Mouse (Mus musculus): ENCODE results near the gene Dram2. TPM values are rescaled to one million over a fixed set of nuclear protein-coding genes. Genes with fewer than 3 reads are reported as not detected.

The Dram2 gene
- polyA plus RNA-seq (2014; fragmentation: Nextera tagmentation; extraction: Ambion mirVana), result 63.9 and 75.8 TPM in 2 replicates

DNA sequence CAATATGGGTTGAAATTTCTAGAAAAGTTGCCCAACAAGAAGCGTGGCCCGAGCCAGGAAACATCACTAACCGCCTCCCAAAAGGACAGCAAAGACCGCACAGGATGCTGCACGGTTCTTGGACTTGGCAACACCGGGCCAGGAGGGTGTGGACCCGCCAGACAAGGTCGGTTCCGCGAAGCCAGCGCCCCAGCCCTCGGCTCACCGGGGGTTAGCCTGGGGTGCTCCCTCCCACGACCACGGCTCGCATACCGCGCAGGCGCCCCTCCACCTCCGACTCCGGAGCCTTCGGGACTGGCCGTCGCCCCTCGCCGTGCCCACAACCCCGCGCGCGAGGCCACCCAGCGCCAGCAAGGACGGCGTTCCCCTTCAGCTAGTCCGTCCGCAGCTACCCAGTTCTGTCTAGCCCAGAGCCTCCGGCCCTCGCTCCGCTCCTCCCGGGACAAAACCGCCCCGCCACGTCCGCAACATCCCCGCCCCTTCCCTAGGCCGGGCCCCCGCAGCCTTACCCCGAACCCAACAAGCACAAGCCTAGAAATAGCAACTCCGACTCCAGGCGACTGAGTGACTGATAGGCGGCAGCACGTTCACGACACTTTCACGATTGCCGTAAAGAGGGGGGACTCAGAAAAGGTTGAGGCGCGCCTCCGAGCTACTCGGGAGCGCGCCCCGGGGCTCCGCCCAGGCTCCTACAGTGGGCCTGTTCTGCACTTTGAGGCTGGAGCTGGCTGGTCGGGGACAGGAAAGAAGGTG is at the start of gene Dram2, which contains the start of gene Cept1:
Dram2 (plus strand) TSS at position 628 of the 753 bp plus-strand sequence.
Cept1 (minus strand) TSS at position 632 of the 753 bp plus-strand sequence.
- Histone ChIP-seq H3K27me3 (ENCODE audit: control insufficient read depth, insufficient read depth, low read length) (peaks cover 2% of the 10 kb centered on the region; the same call in 1 of the 2 replicates), H3K4me3 (ENCODE audit: low read depth, low read length) (peak within 1 kb of the TSS; percentile 74), H3K4me2 (ENCODE audit: low read depth, low read length) (peak within 1 kb of the TSS; percentile 80), H3K36me3 (ENCODE audit: control insufficient read depth, insufficient read depth, low read length) (no peaks in the 10 kb centered on the region), H3K4me1 (ENCODE audit: control insufficient read depth, insufficient read depth, low read length) (peaks cover 11% of the 10 kb centered on the region; the same call in 1 of the 2 replicates), H3K9me3 (ENCODE audit: control insufficient read depth, low read length) (no peaks in the 10 kb centered on the region), H3K9ac (replicated peaks; ENCODE audit: low read depth, low read length) (peak within 1 kb of the TSS; percentile 80), H3K27ac (ENCODE audit: low read depth, low read length) (peak within 1 kb of the TSS; percentile 94)
- under 1% methylated on average over 63 of the region's 63 CpGs for WGBS
- peak; percentile 97 for ATAC-seq (ENCODE audit: low read depth)

DNA sequence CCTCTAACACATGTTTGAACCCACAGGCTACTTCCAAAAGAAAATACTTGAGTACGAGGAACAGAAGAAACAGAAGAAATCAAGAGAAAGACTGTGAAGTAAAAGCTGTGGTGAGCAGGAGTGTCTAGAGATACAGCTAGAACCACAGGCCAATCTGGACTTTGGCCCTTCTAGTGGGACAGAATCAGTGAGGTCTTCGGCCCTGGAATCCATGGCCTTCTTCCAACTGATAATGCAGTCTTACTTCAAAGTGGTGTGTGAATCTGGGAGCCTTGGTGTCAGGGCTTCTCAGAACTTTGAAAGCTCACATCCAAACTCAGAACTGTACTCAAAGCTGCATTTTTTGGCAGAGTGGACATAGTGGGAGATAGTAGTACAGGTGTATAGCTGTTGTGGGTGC is 47.1 kb upstream of the Dram2 start:
- Histone ChIP-seq H3K9me3 (ENCODE audit: control insufficient read depth, low read length) (no peaks in the 10 kb centered on the region), H3K4me3 (ENCODE audit: low read depth, low read length) (no peak overlapping the region), H3K4me1 (ENCODE audit: control insufficient read depth, insufficient read depth, low read length) (no peaks in the 10 kb centered on the region), H3K9ac (replicated peaks; ENCODE audit: low read depth, low read length) (no peak overlapping the region), H3K4me2 (ENCODE audit: low read depth, low read length) (no peak overlapping the region), H3K27ac (ENCODE audit: low read depth, low read length) (no peak overlapping the region), H3K27me3 (ENCODE audit: control insufficient read depth, insufficient read depth, low read length) (no peaks in the 10 kb centered on the region), H3K36me3 (ENCODE audit: control insufficient read depth, insufficient read depth, low read length) (0 out of 2 replicates have a peak, but pooled peaks cover 11% of the 10 kb centered on the region)
- 98% methylated on average over 2 of the region's 2 CpGs for WGBS
- no peak for ATAC-seq (ENCODE audit: low read depth)

DNA sequence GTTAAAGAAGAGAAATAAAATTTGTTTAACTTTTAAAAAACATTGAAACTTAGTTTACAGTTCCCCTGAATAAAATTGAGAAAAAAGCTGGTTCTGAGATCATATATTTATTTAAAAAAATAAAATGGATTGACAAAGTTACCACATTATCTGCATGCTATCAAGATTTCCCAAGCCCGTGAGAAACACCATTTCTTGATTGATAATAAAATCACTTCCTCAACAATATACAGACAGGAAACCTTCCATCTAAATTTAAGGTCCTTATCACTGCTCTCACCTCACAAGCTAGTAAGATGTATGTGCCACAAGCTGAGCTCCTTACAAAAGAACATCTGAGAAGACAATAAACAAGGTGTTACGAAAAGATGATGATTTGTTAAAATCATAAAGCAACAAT is 44.7 kb upstream of the Dram2 start:
- Histone ChIP-seq H3K9ac (replicated peaks; ENCODE audit: low read depth, low read length) (no peak overlapping the region), H3K4me2 (ENCODE audit: low read depth, low read length) (no peak overlapping the region), H3K4me3 (ENCODE audit: low read depth, low read length) (no peak overlapping the region), H3K27ac (ENCODE audit: low read depth, low read length) (no peak overlapping the region), H3K4me1 (ENCODE audit: control insufficient read depth, insufficient read depth, low read length) (no peaks in the 10 kb centered on the region), H3K36me3 (ENCODE audit: control insufficient read depth, insufficient read depth, low read length) (0 out of 2 replicates have a peak, but pooled peaks cover 11% of the 10 kb centered on the region), H3K27me3 (ENCODE audit: control insufficient read depth, insufficient read depth, low read length) (no peaks in the 10 kb centered on the region), H3K9me3 (ENCODE audit: control insufficient read depth, low read length) (no peaks in the 10 kb centered on the region)
- no peak for ATAC-seq (ENCODE audit: low read depth)
- 97% methylated on average over 2 of the region's 2 CpGs for WGBS

DNA sequence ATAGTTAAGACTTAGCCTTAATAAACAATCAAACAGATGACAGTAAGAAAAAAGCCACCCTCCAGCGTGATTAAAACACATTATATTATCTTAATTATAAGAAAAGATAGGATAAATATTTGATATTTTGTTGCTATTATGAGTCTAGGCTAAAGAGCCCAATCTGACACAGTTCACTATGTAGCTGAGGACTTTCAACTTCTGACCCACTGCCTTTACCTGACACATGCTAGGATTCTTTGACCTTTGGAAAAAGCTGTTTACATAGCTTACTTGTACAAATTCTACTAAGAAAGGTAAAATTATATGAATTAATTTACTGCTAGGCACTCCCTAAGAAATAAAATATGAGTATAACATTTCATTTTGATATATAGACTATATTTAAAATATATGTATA is 36.9 kb upstream of the Dram2 start:
- 90% methylated on average over 1 of the region's 1 CpGs for WGBS
- no peak overlapping the region for H3K4me2 ChIP-seq (ENCODE audit: low read depth, low read length)
- H3K9me3 ChIP-seq (ENCODE audit: control insufficient read depth, low read length), result no peaks in the 10 kb centered on the region

DNA sequence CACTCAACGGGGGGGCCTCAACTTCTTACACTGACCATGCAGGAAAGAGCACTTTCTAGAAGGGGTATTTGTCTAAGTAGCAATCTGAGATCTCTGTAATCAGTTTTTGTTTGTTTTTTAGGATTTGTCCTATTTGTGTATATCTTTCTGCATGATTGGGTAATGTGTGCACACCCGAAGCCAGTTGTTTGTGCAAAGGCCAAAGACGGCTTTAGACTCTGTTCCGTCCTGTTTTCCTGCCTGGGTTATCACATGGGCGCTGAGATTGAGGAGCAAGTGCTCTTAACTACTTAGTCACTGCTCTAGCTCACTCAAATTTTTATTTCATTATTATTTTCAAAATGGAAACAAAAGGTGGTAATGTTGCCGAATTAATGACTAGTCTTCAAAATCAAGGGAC is 32.6 kb upstream of the Dram2 start:
- Histone ChIP-seq H3K9ac (replicated peaks; ENCODE audit: low read depth, low read length) (no peak overlapping the region), H3K27me3 (ENCODE audit: control insufficient read depth, insufficient read depth, low read length) (no peaks in the 10 kb centered on the region), H3K36me3 (ENCODE audit: control insufficient read depth, insufficient read depth, low read length) (no peaks in the 10 kb centered on the region), H3K27ac (ENCODE audit: low read depth, low read length) (no peak overlapping the region), H3K4me3 (ENCODE audit: low read depth, low read length) (no peak overlapping the region), H3K9me3 (ENCODE audit: control insufficient read depth, low read length) (no peaks in the 10 kb centered on the region), H3K4me1 (ENCODE audit: control insufficient read depth, insufficient read depth, low read length) (no peaks in the 10 kb centered on the region), H3K4me2 (ENCODE audit: low read depth, low read length) (no peak overlapping the region)
- WGBS, result 95% methylated on average over 6 of the region's 6 CpGs
- ATAC-seq (ENCODE audit: low read depth), result no peak

More for the DNA sequence above, 36.9 kb upstream of the Dram2 start:
- Histone ChIP-seq H3K4me1 (ENCODE audit: control insufficient read depth, insufficient read depth, low read length) (no peaks in the 10 kb centered on the region), H3K27me3 (ENCODE audit: control insufficient read depth, insufficient read depth, low read length) (no peaks in the 10 kb centered on the region), H3K27ac (ENCODE audit: low read depth, low read length) (no peak overlapping the region), H3K36me3 (ENCODE audit: control insufficient read depth, insufficient read depth, low read length) (no peaks in the 10 kb centered on the region), H3K4me3 (ENCODE audit: low read depth, low read length) (no peak overlapping the region), H3K9ac (replicated peaks; ENCODE audit: low read depth, low read length) (no peak overlapping the region)
- no peak for ATAC-seq (ENCODE audit: low read depth)

DNA sequence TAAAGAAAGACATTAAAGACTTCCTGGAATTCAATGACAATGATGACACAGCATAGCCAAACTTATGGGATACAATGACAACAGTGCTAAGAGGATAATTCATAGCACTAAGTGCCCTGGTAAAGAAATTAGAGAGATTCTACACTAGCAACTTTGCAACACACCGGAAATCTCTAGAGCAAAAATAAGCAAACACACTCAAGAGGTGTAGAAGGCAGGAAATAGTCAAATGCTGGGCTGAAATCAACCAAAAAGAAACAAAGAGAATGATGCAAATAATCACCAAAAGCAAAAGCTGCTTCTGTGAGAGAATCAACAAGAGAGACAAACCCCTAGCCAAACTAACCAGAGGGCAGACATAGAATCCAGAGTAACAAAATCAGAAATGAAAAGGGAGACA is 24.9 kb upstream of the Dram2 start:
- Histone ChIP-seq H3K4me3 (ENCODE audit: low read depth, low read length) (no peak overlapping the region), H3K27ac (ENCODE audit: low read depth, low read length) (no peak overlapping the region), H3K4me1 (ENCODE audit: control insufficient read depth, insufficient read depth, low read length) (no peaks in the 10 kb centered on the region), H3K36me3 (ENCODE audit: control insufficient read depth, insufficient read depth, low read length) (no peaks in the 10 kb centered on the region), H3K9me3 (ENCODE audit: control insufficient read depth, low read length) (no peaks in the 10 kb centered on the region), H3K9ac (replicated peaks; ENCODE audit: low read depth, low read length) (no peak overlapping the region), H3K4me2 (ENCODE audit: low read depth, low read length) (no peak overlapping the region), H3K27me3 (ENCODE audit: control insufficient read depth, insufficient read depth, low read length) (no peaks in the 10 kb centered on the region)
- ATAC-seq (ENCODE audit: low read depth), result no peak
- WGBS, result 93% methylated on average over 1 of the region's 1 CpGs

DNA sequence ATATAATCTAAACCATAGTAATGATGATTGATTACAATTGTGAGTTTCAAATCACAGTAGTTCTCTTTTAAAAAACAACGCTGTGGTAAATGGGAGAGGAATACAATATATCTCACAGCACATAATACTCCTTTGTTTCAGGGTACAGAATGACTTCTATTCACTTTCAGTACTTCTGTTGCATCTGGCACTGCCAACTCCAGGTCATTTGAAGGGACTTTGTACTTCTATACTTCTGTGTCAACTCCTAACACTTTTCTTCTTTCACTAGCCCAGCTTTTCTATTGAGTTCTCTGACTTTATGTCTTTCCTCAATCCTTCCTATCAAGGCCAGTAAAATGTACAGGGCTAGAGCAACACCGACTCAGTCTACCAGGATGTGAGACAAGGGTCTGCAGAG is 21.2 kb upstream of the Dram2 start:
- no peak for ATAC-seq (ENCODE audit: low read depth)
- Histone ChIP-seq H3K4me3 (ENCODE audit: low read depth, low read length) (no peak overlapping the region), H3K27me3 (ENCODE audit: control insufficient read depth, insufficient read depth, low read length) (no peaks in the 10 kb centered on the region), H3K27ac (ENCODE audit: low read depth, low read length) (no peak overlapping the region), H3K9ac (replicated peaks; ENCODE audit: low read depth, low read length) (no peak overlapping the region), H3K4me1 (ENCODE audit: control insufficient read depth, insufficient read depth, low read length) (no peaks in the 10 kb centered on the region), H3K36me3 (ENCODE audit: control insufficient read depth, insufficient read depth, low read length) (no peaks in the 10 kb centered on the region), H3K9me3 (ENCODE audit: control insufficient read depth, low read length) (no peaks in the 10 kb centered on the region), H3K4me2 (ENCODE audit: low read depth, low read length) (no peak overlapping the region)
- WGBS, result 68% methylated on average over 2 of the region's 2 CpGs

DNA sequence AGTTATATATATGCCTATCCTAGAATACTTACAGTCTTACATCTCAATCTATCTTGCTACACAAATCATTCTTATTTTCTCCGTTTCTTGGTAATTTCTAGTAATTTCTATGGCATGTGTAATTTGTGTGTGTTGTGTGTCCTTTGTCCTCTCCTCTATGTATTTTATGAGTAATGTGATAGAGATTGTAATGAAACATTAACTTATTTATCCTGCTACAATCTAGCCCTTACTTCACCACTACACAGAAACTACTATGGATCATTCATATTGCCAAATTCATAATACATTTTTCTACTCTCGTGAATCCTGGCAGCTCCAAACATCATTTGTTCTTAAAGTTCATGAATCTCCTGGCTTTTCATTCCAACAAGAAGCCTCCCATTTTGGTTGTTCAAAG is 19.6 kb upstream of the Dram2 start:
- no peaks in the 10 kb centered on the region for H3K36me3 ChIP-seq (ENCODE audit: control insufficient read depth, insufficient read depth, low read length)
- H3K4me2 ChIP-seq (ENCODE audit: low read depth, low read length), result no peak overlapping the region
- H3K9me3 ChIP-seq (ENCODE audit: control insufficient read depth, low read length), result no peaks in the 10 kb centered on the region
- H3K9ac ChIP-seq (replicated peaks; ENCODE audit: low read depth, low read length), result no peak overlapping the region
- H3K4me1 ChIP-seq (ENCODE audit: control insufficient read depth, insufficient read depth, low read length), result no peaks in the 10 kb centered on the region
- no peaks in the 10 kb centered on the region for H3K27me3 ChIP-seq (ENCODE audit: control insufficient read depth, insufficient read depth, low read length)
- no peak overlapping the region for H3K27ac ChIP-seq (ENCODE audit: low read depth, low read length)
- ATAC-seq (ENCODE audit: low read depth), result no peak
- 96% methylated on average over 2 of the region's 2 CpGs for WGBS
- H3K4me3 ChIP-seq (ENCODE audit: low read depth, low read length), result no peak overlapping the region

DNA sequence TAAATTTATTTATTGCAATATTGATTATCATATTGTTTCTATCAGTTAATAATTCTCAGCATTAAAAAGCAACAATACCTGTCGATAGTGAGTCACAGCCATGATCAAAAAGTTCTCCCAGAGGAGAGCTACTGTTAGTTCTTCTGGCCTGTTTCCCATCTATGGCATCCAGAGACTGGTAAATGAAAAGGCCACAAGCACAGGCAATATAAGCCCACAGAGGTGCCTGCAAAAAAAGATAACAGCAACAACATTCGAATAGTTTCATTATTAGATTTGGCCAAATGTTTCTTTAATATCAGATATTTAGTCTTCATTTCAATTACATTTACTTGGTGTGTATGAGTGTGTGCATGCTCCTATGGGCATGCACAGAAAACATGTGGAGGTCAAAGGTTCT is 14.3 kb upstream of the Dram2 start:
- Histone ChIP-seq H3K27ac (ENCODE audit: low read depth, low read length) (no peak overlapping the region), H3K9ac (replicated peaks; ENCODE audit: low read depth, low read length) (no peak overlapping the region), H3K4me1 (ENCODE audit: control insufficient read depth, insufficient read depth, low read length) (no peaks in the 10 kb centered on the region), H3K4me2 (ENCODE audit: low read depth, low read length) (no peak overlapping the region), H3K36me3 (ENCODE audit: control insufficient read depth, insufficient read depth, low read length) (0 out of 2 replicates have a peak, but pooled peaks cover 1% of the 10 kb centered on the region), H3K9me3 (ENCODE audit: control insufficient read depth, low read length) (no peaks in the 10 kb centered on the region), H3K27me3 (ENCODE audit: control insufficient read depth, insufficient read depth, low read length) (no peaks in the 10 kb centered on the region), H3K4me3 (ENCODE audit: low read depth, low read length) (no peak overlapping the region)
- 96% methylated on average over 2 of the region's 2 CpGs for WGBS
- no peak for ATAC-seq (ENCODE audit: low read depth)
